Mouse (Mus musculus) small intestine, adult 2 months (tissue): Measurements from ENCODE around the gene Mmadhc. TPM values are rescaled to one million over a fixed set of nuclear protein-coding genes. Genes with fewer than 3 reads are reported as not detected.

Experiments
- H3K27ac ChIP-seq: fragments of 200-500 bp; 2 replicates; pipeline ENCODE4 v1.5.1; 2012; ENCODE audit warnings: low read depth, low read length, control low read depth, inconsistent platforms; ENCODE audit not compliant: insufficient read depth
- H3K27me3 ChIP-seq: fragments of 200-500 bp; 2 replicates; pipeline ENCODE4 v1.6.1; 2012; ENCODE audit warnings: mild to moderate bottlenecking, moderate library complexity, low read length, inconsistent platforms; ENCODE audit not compliant: control insufficient read depth, insufficient read depth
- H3K36me3 ChIP-seq: fragments of 200-500 bp; 2 replicates; pipeline ENCODE4 v1.6.1; 2012; ENCODE audit warnings: mild to moderate bottlenecking, low read length, control low read depth, inconsistent platforms; ENCODE audit not compliant: control insufficient read depth, insufficient read depth
- H3K4me1 ChIP-seq: fragments of 200-500 bp; 2 replicates; pipeline ENCODE4 v1.6.1; 2012; ENCODE audit warnings: low read length, inconsistent platforms, mixed read lengths; ENCODE audit not compliant: control insufficient read depth, insufficient read depth, insufficient read length
- H3K4me3 ChIP-seq: fragments of 200-500 bp; 2 replicates; pipeline ENCODE4 v1.5.1; 2012; ENCODE audit warnings: low read depth, mild to moderate bottlenecking, control low read depth, inconsistent platforms, low read length, moderate library complexity
- CTCF ChIP-seq: fragments of 200-500 bp; IDR thresholded peaks from 2 replicates; pipeline ENCODE4 v1.5.1; 2012; ENCODE audit warnings: low read depth, mild to moderate bottlenecking, control low read depth, inconsistent platforms, low read length, moderate library complexity, mixed read lengths; ENCODE audit not compliant: insufficient replicate concordance, insufficient read length; ENCODE audit errors: extremely low read depth
- POLR2A ChIP-seq: fragments of 200-500 bp; IDR thresholded peaks from 2 replicates; pipeline ENCODE4 v1.6.1; 2012; ENCODE audit warnings: low read depth, mild to moderate bottlenecking, control low read depth, inconsistent platforms, low read length, moderate library complexity
- WGBS: fragments of 180-500 bp; shearing (Covaris S2); methylation state at CpG from one replicate; pipeline ENCODE4 v1.1.7; 2018; 5-methylcytosine and 5-hydroxymethylcytosine counted together
- polyA plus RNA-seq: library from polyadenylated mRNA; depleted of rRNA; stranded (reverse); fragments of >200 nt; gene quantifications from 2 replicates; pipeline ENCODE4 v1.2.3, GENCODE M21; 2012; rRNA removed

Mmadhc gene
- polyA plus RNA-seq, 1 experiment = 38.6 TPM

DNA sequence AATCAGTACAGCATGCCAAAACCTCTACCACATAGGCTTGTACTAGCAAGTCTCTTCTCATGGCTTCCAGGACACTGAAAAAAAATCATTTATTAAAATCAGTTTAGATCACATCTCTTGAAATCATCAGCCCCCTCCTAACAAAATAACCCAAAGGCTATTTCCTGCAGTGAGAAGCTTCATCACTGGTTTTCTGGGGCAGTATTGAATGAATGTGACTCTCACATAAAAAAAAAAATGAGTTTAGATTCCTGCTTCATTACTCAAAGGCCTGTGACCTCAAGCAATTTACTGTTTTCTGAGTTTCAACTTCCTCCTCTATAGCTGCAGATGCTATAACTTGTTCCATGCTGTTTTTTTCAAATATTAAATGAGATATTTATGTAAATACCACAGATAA lies 29.6 kb downstream of the Mmadhc start:
- Histone ChIP-seq H3K4me1 (no peaks in the 10 kb centered on the region), H3K27me3 (no peaks in the 10 kb centered on the region), H3K4me3 (no peak overlapping the region), H3K27ac (no peak overlapping the region), H3K36me3 (no peaks in the 10 kb centered on the region)
- TF ChIP-seq CTCF (no peak), POLR2A (no peak)

DNA sequence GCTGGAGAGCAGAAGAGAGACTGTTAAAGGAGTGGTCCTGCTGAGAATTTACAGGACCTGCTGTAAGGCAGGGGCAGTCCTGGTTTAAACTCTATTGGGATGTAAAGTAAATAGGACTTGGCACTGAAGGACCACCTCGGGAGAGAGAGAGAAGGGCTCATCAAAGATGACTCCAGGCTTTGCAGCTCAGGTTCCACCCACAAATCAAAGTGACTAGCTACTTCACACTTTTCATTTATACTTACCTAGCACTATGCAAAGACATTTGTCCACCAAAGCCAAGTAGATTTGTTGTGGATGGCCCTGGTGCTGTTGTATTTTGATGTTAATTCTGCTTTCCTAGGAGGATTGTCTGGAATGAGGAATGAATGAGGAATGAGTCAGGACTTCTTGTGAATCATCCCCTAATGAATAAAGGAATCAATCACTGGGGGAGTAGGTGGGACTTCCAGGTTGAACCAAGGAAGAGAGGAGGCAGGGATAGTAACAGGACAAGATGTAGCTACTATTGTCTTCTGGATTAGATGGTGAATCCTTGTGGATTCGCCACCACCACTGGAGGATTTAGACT lies 31.3 kb downstream of the Mmadhc start:
- TF ChIP-seq POLR2A (no peak), CTCF (no peak)
- no peaks in the 10 kb centered on the region for H3K27me3 ChIP-seq
- no peaks in the 10 kb centered on the region for H3K4me1 ChIP-seq
- WGBS = 53% methylated on average over 2 of the region's 2 CpGs
- no peak overlapping the region for H3K4me3 ChIP-seq
- no peak overlapping the region for H3K27ac ChIP-seq
- no peaks in the 10 kb centered on the region for H3K36me3 ChIP-seq

DNA sequence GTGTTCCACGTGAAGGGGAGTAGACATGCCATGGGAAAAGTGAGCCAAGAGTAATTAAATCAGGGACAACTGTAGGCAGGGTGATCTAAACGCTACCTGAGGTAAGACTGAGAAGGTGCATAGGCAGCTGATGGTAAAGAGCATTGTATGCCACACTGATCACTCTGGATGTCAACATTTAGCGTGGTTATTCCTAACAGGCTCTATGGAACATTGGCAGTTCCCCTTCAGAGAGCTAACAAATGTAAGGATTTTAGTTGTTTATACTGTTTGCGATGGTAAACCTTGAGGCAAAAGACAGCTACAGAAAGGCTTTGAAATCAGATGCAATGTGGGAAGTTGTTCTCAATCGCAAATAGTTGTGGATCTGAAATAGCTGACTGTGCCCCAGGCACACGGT lies 32.5 kb downstream of the Mmadhc start:
- no peak overlapping the region for H3K27ac ChIP-seq
- WGBS = 61% methylated on average over 6 of the region's 6 CpGs
- TF ChIP-seq CTCF = no peak
- no peak for TF ChIP-seq POLR2A

DNA sequence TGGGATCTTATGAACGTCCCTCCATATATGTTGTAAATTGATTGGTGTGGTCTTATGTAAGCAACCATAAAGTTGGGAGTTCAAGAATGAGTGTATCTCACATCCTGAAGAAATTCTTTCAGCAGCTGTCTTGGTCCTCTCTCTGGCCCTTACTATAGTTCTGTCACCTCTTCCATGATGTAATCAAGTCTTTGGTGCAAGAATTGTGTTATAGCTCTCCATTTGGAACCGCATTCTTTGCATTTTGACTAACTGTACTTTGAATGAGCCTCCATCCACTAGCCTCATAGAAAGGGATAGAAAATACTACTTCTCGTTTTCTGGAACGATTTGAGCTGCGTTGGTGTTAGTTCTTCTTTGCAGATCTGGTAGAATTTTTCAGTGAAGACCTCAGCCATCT lies 41.6 kb downstream of the Mmadhc start:
- H3K4me1 ChIP-seq = no peaks in the 10 kb centered on the region
- no peaks in the 10 kb centered on the region for H3K27me3 ChIP-seq
- H3K27ac ChIP-seq = no peak overlapping the region
- TF ChIP-seq POLR2A (no peak), CTCF (no peak)
- no peaks in the 10 kb centered on the region for H3K36me3 ChIP-seq
- WGBS = 80% methylated on average over 5 of the region's 5 CpGs
- no peak overlapping the region for H3K4me3 ChIP-seq

More for the DNA sequence above, 32.5 kb downstream of the Mmadhc start:
- no peaks in the 10 kb centered on the region for H3K4me1 ChIP-seq
- H3K36me3 ChIP-seq = no peaks in the 10 kb centered on the region
- no peak overlapping the region for H3K4me3 ChIP-seq
- H3K27me3 ChIP-seq = no peaks in the 10 kb centered on the region

DNA sequence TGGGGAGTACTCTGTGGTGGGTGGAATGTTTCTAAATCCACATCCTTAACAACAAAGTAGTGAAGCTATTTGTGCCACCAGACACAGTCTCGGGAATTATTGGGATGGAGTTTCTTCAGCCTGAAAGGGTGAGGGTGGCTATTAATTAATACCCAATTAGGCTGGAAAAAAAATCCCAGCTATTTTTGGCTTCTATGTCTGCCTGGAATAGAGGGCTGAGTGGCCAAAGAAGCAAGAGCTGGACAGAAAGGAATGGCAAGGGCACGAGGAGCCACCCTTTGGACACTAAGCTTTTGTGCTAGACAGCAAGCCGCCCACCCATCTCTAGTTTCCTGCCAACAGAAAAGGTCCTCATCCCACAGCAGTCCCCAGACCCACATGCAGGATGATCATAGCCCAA lies 48.0 kb downstream of the Mmadhc start:
- Histone ChIP-seq H3K4me3 (no peak overlapping the region), H3K4me1 (no peaks in the 10 kb centered on the region), H3K27me3 (no peaks in the 10 kb centered on the region), H3K27ac (no peak overlapping the region), H3K36me3 (no peaks in the 10 kb centered on the region)
- TF ChIP-seq CTCF (no peak), POLR2A (no peak)
- 78% methylated on average over 3 of the region's 3 CpGs for WGBS

DNA sequence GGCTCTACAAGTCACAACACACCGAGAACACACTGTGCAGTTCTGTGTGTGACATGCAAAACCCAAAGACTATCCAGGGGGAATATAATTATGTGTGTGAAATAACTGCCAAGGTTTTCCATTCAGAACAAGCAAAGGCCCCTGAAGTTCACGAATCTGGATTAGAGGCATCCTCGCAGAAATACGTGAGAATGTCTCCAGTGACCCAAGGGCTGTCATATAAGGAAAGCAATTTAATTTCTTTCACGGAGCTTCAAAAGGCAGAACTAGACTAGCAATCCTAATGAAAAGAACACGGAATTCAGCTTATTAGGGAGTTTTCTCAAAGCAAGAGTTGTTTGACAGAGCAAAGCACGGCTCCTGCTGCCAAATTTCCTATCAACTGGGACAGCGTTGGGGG lies 63.1 kb downstream of the Mmadhc start:
- no peaks in the 10 kb centered on the region for H3K4me1 ChIP-seq
- no peak for TF ChIP-seq POLR2A
- TF ChIP-seq CTCF = no peak

More for the DNA sequence above, 63.1 kb downstream of the Mmadhc start:
- 78% methylated on average over 8 of the region's 8 CpGs for WGBS
- H3K27ac ChIP-seq = no peak overlapping the region
- no peaks in the 10 kb centered on the region for H3K36me3 ChIP-seq
- H3K27me3 ChIP-seq = no peaks in the 10 kb centered on the region
- no peak overlapping the region for H3K4me3 ChIP-seq

Other genes starting within 250 kb of the Mmadhc start
- gene Lypd6, start 230.4 kb downstream of the Mmadhc start, polyA plus RNA-seq = 1.4 and 1.6 TPM in 2 replicates